Mouse (Mus musculus) ES-CJ7 (cell line): ENCODE data around the gene Olfr699.

Experiments
- DNase-seq: peaks from one replicate; pipeline ENCODE4 v3.0.0; 2011; ENCODE audit warnings: low read depth, low spot score

The Olfr699 gene

GRCm38 (mm10) chr7:106793098-106793497 is at the start of gene Olfr699:
TSS of gene Olfr699 (minus strand) at chr7:106793198.
- DNase-seq = no peak

DNA sequence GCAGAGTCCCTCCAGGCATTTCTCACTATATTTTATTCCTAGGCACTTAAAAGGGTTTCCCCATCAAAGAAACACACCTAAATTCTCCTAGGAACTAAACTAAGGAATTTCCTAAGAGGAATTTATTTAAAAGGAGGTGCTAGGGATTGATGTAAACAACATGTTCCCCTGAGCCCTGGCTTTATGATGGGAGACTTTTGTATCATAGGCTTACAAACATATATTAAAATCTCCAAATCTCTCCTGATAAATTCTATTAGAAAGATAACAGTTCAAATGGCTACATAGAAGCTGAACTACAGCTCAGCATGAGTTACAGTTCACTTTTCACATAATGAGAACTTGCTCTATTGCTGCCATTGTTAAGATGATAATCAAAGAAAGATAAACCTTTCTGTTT is 40.8 kb upstream of the Olfr699 start, which contains the start of gene Olfr702:
Gene Olfr702, minus strand, starts transcription at position 101 of the 400 bp plus-strand sequence.
- no peak for DNase-seq

DNA sequence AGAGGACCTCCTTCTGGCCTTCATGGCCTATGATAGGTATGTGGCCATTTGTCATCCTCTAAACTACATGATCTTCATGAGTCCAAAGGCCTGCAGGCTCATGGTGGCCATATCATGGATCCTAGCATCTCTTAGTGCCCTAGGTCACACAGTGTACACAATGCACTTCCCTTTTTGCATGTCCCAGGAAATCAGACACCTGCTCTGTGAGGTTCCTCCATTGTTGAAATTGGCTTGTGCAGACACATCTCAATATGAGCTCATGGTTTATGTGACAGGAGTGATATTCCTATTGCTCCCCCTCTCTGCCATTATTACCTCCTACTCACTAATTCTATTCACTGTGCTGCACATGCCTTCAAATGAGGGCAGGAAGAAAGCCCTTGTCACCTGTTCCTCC is 25.4 kb upstream of the Olfr699 start:
- no peak for DNase-seq

- DNase-seq = peak; percentile 15
These were observed 22.8 kb upstream of the Olfr699 start for GRCm38 (mm10) chr7:106815775-106816174.

GRCm38 (mm10) chr7:106813829-106814228 is 20.8 kb upstream of the Olfr699 start, which contains the start of gene Olfr701:
TSS of gene Olfr701 (plus strand) at chr7:106814129.
- DNase-seq = no peak

DNA sequence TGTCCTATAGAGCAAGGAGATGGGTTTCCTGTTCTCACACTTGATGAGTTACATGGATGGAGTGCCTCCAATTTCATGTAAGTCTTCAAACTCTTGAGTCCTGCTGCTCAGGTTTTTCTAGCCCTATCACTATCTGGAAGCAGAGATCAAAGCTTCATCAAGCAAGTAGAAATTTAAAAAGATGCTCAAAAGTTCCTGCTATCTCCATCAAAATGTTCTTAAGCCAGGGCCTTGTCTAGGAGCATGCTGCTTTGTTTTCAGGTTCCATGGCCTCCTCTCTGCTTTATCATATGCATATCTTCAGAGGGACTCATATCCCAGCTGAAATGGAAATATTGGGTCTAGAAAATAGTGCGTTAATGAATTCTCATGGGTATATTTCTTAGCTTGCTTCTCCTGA is 15.7 kb upstream of the Olfr699 start, which contains the start of gene Olfr700:
Gene Olfr700, minus strand, starts transcription at position 101 of the 400 bp plus-strand sequence.
- no peak for DNase-seq

DNA sequence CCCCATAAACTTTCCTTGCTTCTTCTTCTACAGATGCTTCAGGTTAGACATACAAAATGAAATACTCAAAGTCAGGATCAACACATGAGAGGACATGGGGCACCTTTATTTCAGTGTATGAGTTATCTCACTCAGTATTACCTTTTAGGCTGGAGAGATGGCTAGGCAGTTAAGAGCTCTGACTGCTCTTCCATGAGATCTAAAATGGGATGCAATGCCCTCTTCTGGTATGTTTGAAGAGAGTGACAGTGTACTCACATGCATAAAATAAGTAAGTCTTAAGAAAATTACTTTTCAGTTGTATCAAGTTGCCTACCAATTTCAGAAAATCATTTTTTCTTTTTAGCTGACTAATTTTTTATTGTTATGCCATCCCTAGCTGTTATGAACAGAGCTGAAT is 4.7 kb downstream of the Olfr699 start:
- DNase-seq = no peak

DNA sequence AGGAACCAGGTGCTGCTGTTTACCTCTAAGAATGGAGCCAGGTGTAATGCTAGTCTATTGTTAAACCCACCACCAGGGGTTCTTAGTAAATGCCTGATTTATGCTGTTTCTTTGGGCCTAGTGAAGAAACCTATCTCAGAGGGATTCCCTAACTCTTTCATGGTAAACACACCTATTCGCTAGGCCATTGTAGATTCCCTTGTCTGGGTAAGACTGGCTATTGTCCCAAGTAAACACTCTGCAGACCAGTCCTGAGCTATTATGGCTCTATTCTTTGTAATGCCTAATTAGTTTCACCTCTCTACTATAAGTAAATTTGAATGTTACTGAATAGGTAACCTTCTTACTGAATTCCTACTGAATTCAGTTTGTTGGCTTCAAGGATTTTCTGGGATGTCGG is 32.0 kb downstream of the Olfr699 start:
- DNase-seq = peak; percentile 55

DNA sequence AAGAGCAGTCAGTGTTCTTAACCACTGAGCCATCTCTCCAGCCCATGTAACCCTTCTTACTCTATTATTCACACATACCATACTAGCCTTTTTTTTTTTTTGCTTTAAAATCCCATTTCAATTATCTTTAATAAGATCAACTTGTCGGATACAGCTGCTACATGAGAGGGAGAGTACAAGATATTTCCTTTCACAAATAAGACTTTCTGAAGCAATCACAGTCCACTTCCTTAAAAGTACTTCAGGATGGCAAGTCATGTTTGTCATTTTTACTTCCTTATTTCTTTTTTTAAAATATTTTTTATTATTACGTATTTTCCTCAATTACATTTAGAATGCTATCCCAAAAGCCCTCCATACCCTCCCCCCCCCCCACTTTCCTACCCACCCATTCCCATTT is 34.2 kb downstream of the Olfr699 start:
- no peak for DNase-seq

DNA sequence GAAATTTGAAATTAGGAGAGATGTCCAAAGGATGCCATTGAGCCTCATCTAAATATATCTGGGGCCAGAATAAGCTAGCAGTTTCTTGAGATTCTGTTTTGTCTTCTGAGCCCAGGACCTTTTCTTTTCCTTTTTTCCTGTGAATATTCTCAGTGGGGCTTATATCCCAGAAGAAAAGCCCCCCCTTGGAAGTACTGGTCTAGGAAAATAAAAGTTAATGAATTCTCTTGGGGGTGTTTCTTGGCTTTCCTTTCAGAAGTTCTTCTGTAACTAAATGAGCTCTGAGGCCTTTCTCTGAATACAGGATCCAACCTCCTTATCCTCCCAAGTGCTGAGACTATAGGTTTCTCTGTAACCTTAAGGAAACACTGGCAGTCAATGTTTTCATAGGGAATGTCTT is 37.7 kb downstream of the Olfr699 start, which contains the start of gene Olfr698:
Gene Olfr698, minus strand, starts transcription at position 101 of the 400 bp plus-strand sequence.
- no peak for DNase-seq

GRCm38 (mm10) chr7:106745811-106746210 is 47.2 kb downstream of the Olfr699 start:
- peak; percentile 78 for DNase-seq

DNA sequence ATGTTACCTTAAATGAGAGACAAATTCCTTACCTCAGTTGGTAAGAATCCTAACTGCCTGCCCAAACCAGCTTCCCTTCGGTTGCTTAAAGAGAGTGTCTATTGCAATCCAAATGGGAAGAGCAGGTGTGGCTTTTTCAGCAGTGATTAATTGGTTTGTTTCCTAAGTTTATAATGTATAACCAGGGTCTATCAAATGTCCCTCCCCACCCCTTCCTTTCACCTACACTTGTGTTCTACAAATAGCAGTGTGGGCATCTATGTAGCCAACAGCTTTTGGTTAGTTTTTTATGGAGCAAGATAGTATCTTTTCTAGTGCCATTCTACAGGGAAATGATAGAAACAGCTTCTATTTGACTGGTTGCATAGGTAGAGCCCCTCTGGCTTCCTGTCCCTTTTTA is 50.7 kb downstream of the Olfr699 start, which contains the start of gene Olfr697:
Gene Olfr697, minus strand, starts transcription at position 101 of the 400 bp plus-strand sequence.
- no peak for DNase-seq
